Mouse (Mus musculus): ENCODE results near the gene Slitrk5. TPM values are rescaled to one million over a fixed set of nuclear protein-coding genes. Genes with fewer than 3 reads are reported as not detected.
"Not testable (repeated sequence)": the region's sequence is repeated elsewhere in the genome, so short reads cannot be mapped to it uniquely, and the experiment has no call there.

The Slitrk5 gene
- 10.3 and 11.1 TPM in 2 replicates for polyA plus RNA-seq (2016; fragmentation: Nextera tagmentation; extraction: Ambion mirVana)

GRCm38 (mm10) chr14:111674664-111675147 lies at the start of gene Slitrk5:
Gene Slitrk5, plus strand, starts transcription at chr14:111675097.
- H3K4me1 ChIP-seq, result peaks cover 16% of the 10 kb centered on the region
- WGBS, result under 1% methylated on average over 22 of the region's 22 CpGs
- peaks cover 31% of the 10 kb centered on the region for H3K27me3 ChIP-seq (ENCODE audit: poor library complexity, severe bottlenecking)
- H3K36me3 ChIP-seq (replicated peaks), result peaks cover 7% of the 10 kb centered on the region
- H3K27ac ChIP-seq, result peak within 1 kb of the TSS; percentile 96
- H3K9me3 ChIP-seq, result no peaks in the 10 kb centered on the region
- peak; percentile 88 for DNase-seq (ENCODE audit: extremely low spot score, low spot score)
- peak within 1 kb of the TSS; percentile 78 for H3K4me3 ChIP-seq

GRCm38 (mm10) chr14:111672942-111673341 lies 2.0 kb upstream of the Slitrk5 start:
- Histone ChIP-seq H3K27ac (no peak overlapping the region), H3K27me3 (ENCODE audit: poor library complexity, severe bottlenecking) (peaks cover 15% of the 10 kb centered on the region), H3K36me3 (replicated peaks) (no peaks in the 10 kb centered on the region), H3K4me3 (no peak overlapping the region), H3K9me3 (no peaks in the 10 kb centered on the region), H3K4me1 (peaks cover 14% of the 10 kb centered on the region)
- WGBS, result 74% methylated on average over 1 of the region's 1 CpGs
- no peak for DNase-seq (ENCODE audit: extremely low spot score, low spot score)

DNA sequence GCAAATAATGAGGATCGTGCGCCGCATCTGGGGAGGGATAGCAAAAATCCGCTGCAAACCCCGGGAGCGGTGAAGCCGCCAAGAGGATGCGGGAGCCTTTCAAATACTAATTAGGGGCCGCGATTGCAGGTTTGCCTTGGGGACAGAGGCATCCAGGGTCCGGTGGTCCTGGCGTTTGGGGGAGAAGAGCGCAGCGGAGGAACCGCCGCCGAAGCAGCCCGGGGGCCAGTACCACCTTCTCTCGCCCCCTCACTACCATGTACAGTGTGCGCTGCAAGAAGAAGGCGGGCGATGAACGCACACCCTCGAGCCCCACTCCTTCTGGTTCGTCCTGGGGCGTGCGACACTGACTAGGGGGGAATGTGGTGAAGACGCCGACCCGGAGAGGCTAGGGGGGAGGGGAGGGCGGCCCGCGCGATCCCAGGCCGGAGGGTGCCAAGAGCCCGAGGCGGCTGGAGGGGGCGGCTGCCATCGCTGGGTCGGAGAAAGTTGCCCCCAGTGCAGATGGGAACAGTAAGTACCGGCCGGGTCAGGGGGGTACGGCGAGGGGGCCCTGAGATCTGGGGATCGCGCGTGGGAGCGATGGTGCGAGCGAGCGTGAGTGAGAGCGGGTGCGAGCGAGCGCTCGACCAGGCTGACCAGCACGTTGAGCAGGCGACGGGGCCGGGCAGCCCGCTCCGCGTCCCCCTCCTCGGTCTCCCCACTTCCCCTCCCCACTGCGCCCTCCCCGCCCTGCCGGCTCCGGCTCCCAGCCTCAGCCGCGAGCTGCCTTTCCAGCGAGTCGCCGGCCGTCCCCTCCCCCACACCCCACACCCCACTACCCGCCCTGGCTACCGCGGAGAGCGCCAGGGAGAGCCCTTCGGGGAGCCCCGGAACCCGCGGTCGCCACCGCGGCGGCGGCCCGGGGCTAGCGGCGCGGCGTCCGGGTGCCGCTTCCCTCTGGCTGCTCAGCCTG lies 591 bp downstream of the Slitrk5 start:
- peaks cover 17% of the 10 kb centered on the region for H3K4me1 ChIP-seq
- under 1% methylated on average over 82 of the region's 94 CpGs for WGBS
- H3K36me3 ChIP-seq (replicated peaks), result peaks cover 15% of the 10 kb centered on the region
- H3K27me3 ChIP-seq (ENCODE audit: poor library complexity, severe bottlenecking), result peaks cover 39% of the 10 kb centered on the region
- peak; percentile 72 for DNase-seq (ENCODE audit: extremely low spot score, low spot score)
- H3K9me3 ChIP-seq, result no peaks in the 10 kb centered on the region
- H3K27ac ChIP-seq, result peak overlapping the region; percentile 96
- peak overlapping the region; percentile 78 for H3K4me3 ChIP-seq

DNA sequence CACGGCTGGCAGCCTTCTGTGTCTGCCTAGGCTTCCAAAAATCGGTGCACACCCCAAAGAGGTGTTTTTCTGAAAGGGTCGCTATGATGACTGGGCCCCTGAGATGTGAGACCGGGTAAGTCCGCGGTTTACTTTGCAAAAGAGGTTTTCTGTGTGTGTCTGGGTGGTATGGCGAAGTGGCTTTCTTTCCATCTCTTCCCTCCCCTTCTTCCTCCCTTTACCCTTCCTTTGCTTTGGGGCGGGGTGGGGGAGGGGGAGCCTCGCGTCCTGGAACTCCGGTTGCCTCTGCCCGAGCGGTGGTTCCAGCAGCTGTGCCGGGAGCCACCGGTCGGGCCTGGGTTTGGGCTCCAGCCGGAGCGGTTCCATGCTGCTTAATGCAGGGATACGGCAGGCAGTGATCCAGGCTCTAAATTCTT lies 1.3 kb downstream of the Slitrk5 start:
- Histone ChIP-seq H3K9me3 (no peaks in the 10 kb centered on the region), H3K4me1 (peaks cover 24% of the 10 kb centered on the region), H3K36me3 (replicated peaks) (peaks cover 15% of the 10 kb centered on the region), H3K27ac (peak overlapping the region; percentile 96), H3K27me3 (ENCODE audit: poor library complexity, severe bottlenecking) (peaks cover 46% of the 10 kb centered on the region), H3K4me3 (peak overlapping the region; percentile 78)
- 1% methylated on average over 19 of the region's 19 CpGs for WGBS
- no peak for DNase-seq (ENCODE audit: extremely low spot score, low spot score)

DNA sequence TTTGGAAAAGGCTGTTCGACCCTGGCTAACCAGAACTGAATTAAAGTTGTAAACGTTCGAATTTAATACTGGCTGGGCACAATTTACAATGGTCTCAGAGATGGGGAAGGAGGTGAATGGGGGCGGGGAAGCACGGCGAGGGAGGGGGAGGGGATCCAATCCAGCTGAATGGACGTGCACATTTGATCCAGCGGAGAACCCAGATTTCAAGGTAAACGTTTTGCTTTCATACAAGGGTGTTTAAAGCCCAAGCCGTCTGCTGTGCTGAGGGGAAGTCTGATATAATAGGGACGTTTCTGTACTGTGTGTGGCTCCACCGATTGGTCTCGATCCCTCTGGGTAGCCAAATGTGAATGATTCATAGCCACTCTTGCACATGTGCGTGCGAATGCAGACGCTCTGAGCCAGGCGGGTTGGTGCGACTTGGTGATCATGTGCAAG lies 2.0 kb downstream of the Slitrk5 start:
- 0% methylated on average over 18 of the region's 18 CpGs for WGBS
- Histone ChIP-seq H3K4me1 (peaks cover 31% of the 10 kb centered on the region), H3K27ac (peak overlapping the region; percentile 96), H3K4me3 (peak overlapping the region; percentile 78), H3K9me3 (no peaks in the 10 kb centered on the region), H3K36me3 (replicated peaks) (peaks cover 15% of the 10 kb centered on the region), H3K27me3 (ENCODE audit: poor library complexity, severe bottlenecking) (peaks cover 51% of the 10 kb centered on the region)
- DNase-seq (ENCODE audit: extremely low spot score, low spot score), result peak; percentile 47

DNA sequence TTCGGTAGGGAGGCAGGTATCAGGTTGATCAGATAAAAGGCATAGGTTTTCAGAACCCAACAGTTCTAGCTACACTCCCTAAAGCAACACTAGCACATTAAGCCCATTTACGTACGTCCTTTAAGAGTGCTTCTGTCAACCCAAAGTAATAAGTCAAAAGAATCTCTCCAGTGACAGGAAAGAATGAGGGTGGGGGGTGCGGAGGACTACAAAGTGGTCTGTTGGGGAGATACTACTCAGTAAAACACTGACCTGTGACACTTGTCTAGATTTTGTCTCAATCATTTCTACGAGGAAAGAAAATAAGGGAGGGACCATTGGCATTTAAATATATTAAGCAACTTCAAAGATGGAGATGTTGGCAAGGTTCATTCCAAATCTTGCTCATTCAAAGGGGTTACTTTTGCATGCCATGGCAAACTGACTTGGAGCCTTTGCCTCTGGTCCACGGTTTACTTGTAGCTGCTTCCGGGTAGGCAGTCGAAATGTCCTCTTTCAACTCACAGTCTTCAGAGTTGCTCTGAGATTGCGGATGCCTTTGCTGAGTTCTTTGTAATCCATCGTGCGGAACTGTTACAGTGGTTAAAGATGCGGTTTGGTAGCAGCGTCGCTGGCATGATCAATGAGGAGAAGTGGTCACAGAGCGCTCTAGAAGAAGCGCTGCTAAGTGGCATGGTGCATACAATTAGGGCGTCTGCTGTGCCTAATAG lies 2.6 kb downstream of the Slitrk5 start:
- Histone ChIP-seq H3K4me3 (peak overlapping the region; percentile 78), H3K4me1 (peaks cover 33% of the 10 kb centered on the region), H3K36me3 (replicated peaks) (peaks cover 15% of the 10 kb centered on the region), H3K27me3 (ENCODE audit: poor library complexity, severe bottlenecking) (peaks cover 56% of the 10 kb centered on the region), H3K27ac (peak overlapping the region; percentile 96), H3K9me3 (no peaks in the 10 kb centered on the region)
- peak; percentile 17 for DNase-seq (ENCODE audit: extremely low spot score, low spot score)
- 7% methylated on average over 17 of the region's 17 CpGs for WGBS

DNA sequence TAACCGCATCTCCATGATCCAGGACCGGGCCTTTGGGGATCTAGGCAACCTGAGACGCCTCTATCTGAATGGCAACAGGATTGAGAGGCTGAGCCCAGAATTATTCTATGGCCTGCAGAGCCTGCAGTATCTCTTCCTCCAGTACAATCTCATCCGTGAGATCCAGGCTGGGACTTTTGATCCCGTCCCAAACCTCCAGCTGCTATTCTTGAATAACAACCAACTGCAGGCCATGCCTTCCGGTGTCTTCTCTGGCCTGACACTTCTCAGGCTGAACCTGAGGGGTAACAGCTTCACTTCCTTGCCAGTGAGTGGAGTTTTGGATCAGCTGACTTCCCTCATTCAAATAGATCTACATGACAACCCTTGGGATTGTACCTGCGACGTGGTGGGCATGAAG lies 5.4 kb downstream of the Slitrk5 start:
- no peaks in the 10 kb centered on the region for H3K9me3 ChIP-seq

GRCm38 (mm10) chr14:111681092-111681708 lies 6.3 kb downstream of the Slitrk5 start:
- H3K36me3 ChIP-seq (replicated peaks), result peaks cover 15% of the 10 kb centered on the region
- peak; percentile 62 for DNase-seq (ENCODE audit: extremely low spot score, low spot score)
- WGBS, result 3% methylated on average over 38 of the region's 38 CpGs
- peaks cover 30% of the 10 kb centered on the region for H3K4me1 ChIP-seq
- H3K9me3 ChIP-seq, result no peaks in the 10 kb centered on the region
- peak overlapping the region; percentile 55 for H3K4me3 ChIP-seq
- peak overlapping the region; percentile 77 for H3K27ac ChIP-seq
- peaks cover 51% of the 10 kb centered on the region for H3K27me3 ChIP-seq (ENCODE audit: poor library complexity, severe bottlenecking)

More for the DNA sequence above, 5.4 kb downstream of the Slitrk5 start:
- H3K36me3 ChIP-seq (replicated peaks), result peaks cover 15% of the 10 kb centered on the region
- WGBS, result 69% methylated on average over 8 of the region's 8 CpGs
- peaks cover 51% of the 10 kb centered on the region for H3K27me3 ChIP-seq (ENCODE audit: poor library complexity, severe bottlenecking)
- H3K4me1 ChIP-seq, result peaks cover 30% of the 10 kb centered on the region
- H3K27ac ChIP-seq, result no peak overlapping the region
- DNase-seq (ENCODE audit: extremely low spot score, low spot score), result no peak
- H3K4me3 ChIP-seq, result peak overlapping the region; percentile 55; the same call in 1 of the 2 replicates

DNA sequence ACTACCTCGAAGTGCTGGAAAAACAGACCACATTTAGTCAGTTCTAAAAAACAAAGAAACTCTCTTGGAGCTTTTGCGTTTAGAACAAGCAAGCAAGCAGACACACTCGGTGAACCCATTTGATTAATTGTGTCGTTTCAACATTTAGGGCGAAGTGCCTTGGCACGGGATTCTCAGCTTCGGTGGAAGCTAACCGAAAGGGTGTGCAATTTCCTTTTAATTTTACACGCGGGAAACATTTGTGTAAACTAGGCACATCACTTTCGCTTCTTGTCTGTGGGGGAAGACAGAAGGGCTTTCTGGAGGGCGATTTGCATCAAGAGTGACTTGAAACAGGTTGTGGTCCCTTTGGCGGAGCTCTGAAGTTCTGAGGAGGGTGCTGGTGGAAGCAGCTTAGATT lies 6.9 kb downstream of the Slitrk5 start:
- peak overlapping the region; percentile 77; the same call in 1 of the 2 replicates for H3K27ac ChIP-seq
- peaks cover 30% of the 10 kb centered on the region for H3K4me1 ChIP-seq
- H3K9me3 ChIP-seq, result no peaks in the 10 kb centered on the region
- peaks cover 51% of the 10 kb centered on the region for H3K27me3 ChIP-seq (ENCODE audit: poor library complexity, severe bottlenecking)
- no peak for DNase-seq (ENCODE audit: extremely low spot score, low spot score)
- WGBS, result 16% methylated on average over 13 of the region's 13 CpGs
- peaks cover 15% of the 10 kb centered on the region for H3K36me3 ChIP-seq (replicated peaks)
- H3K4me3 ChIP-seq, result peak overlapping the region; percentile 55

DNA sequence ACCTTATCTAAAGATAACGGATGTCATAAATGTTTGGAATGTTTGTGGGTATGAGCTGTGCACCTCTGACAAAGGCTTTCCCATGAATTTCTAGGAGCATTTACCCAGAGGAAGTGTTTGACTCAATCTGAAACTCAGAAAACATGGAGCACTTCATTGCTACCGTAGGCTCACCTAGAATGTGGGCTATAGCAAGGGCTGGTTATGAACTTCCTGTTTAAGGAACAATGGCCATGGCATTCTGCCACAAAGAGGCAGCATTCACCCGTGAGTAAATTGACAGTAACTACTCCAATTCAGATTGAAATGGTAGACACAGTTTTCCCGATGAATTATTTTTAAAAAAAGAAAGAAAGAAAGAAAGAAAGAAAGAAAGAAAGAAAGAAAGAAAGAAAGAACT lies 8.6 kb downstream of the Slitrk5 start:
- Histone ChIP-seq H3K27me3 (ENCODE audit: poor library complexity, severe bottlenecking) (peaks cover 37% of the 10 kb centered on the region), H3K9me3 (no peaks in the 10 kb centered on the region), H3K4me1 (peaks cover 17% of the 10 kb centered on the region), H3K4me3 (no peak overlapping the region), H3K36me3 (replicated peaks) (peaks cover 15% of the 10 kb centered on the region), H3K27ac (no peak overlapping the region)
- no peak for DNase-seq (ENCODE audit: extremely low spot score, low spot score)
- WGBS, result 79% methylated on average over 4 of the region's 4 CpGs

DNA sequence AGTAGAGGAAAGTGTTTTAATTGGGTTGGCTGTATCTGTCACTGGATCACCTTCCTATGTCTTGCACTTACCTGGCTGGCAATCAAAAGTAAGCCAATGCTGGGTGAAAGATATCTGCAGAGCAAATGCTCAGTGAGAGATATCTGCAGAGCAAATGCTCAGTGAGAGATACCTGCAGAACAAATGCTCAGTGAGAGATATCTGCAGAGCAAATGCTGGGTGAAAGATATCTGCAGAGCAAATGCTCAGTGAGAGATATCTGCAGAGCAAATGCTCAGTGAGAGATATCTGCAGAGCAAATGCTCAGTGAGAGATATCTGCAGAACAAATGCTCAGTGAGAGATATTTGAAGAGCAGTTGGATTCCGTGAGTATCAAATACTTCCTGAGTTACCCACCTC lies 15.2 kb downstream of the Slitrk5 start:
- not testable (repeated sequence) for H3K4me3 ChIP-seq; H3K36me3 ChIP-seq (replicated peaks); DNase-seq (ENCODE audit: extremely low spot score, low spot score); H3K4me1 ChIP-seq; H3K27me3 ChIP-seq (ENCODE audit: poor library complexity, severe bottlenecking); H3K9me3 ChIP-seq; H3K27ac ChIP-seq
- WGBS, result 79% methylated on average over 1 of the region's 1 CpGs

- H3K27me3 ChIP-seq (ENCODE audit: poor library complexity, severe bottlenecking), result no peaks in the 10 kb centered on the region
- H3K36me3 ChIP-seq (replicated peaks), result no peaks in the 10 kb centered on the region
- 91% methylated on average over 2 of the region's 2 CpGs for WGBS
- no peaks in the 10 kb centered on the region for H3K9me3 ChIP-seq
- no peak overlapping the region for H3K27ac ChIP-seq
- no peaks in the 10 kb centered on the region for H3K4me1 ChIP-seq
- no peak overlapping the region for H3K4me3 ChIP-seq
- DNase-seq (ENCODE audit: extremely low spot score, low spot score), result no peak
Observed at GRCm38 (mm10) chr14:111729833-111730232, 54.9 kb downstream of the Slitrk5 start.
